Mouse (Mus musculus): ENCODE results near the gene Arhgef11.
"Not testable (repeated sequence)": the region's sequence is repeated elsewhere in the genome, so short reads cannot be mapped to it uniquely, and the experiment has no call there.

Gene Arhgef11

DNA sequence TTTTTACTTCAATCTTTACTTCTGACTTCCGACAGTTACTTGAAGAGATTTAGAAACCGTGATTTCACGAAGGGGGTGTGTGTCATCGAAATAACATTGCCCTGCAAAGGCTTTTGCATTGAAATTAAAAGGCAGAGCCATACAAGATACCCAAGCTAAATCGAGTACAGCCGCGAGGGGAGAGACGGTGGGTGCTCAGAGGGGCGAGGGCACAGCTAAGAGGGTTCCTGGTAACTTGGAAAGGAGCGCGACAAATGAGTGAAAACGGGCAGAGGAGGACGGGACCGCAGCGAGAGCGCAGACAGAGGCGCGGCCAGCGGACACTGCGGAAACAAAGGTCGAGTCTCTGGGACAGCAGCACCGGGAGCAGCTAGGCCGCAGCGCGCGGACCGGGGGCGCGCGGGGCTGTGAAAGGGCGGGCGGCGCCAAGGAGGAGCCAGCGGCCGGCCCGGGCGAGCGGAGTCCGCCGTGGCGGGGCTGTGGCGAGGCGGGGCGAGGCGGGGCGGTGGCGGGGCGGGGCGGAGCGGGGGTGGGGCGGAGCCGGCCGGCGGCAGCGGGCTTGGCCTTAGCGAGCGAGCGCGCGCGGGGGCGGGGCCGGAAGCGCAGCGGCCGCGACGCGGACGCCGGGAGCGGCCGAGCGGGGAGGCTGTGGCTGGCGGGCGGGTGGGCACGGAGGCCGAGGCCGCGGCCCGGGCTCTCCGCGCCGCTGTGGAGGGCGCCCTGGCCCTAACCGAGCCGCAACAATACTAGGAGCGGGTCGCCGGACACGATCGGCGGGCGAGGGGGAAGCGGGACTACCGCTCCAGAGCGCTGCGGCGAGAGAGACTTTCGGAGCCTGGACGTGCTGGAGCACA, at the start of gene Arhgef11:
Gene Arhgef11 (plus strand): TSS at position 603 of the 854 bp plus-strand sequence.
- peak; percentile 87 for DNase-seq

- DNase-seq, result no peak
Measured at GRCm38 (mm10) chr3:87568681-87569080, 48.7 kb upstream of the Arhgef11 start.

- DNase-seq, result no peak
Measured at GRCm38 (mm10) chr3:87575766-87576165, 41.6 kb upstream of the Arhgef11 start.

DNA sequence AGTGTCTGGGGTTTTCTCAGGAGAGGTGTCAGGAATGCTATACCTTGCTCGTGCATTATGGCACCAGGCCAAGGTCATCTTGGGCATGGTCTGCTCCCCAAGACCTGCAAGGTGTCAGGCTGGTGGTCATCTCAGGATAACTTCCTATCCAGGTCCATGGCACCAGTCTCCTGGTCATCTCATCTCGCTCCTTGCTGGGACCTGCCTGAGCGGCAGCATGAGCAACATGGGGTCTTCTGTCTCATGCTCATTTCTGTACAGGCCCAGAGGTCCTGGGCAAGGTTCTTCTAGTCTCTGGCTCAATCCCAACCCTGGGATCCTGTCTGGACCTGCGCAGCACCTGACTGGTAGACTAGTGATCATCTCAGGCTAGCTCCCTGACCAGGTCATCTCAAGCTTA, 35.1 kb upstream of the Arhgef11 start:
- DNase-seq, result no peak

GRCm38 (mm10) chr3:87593793-87594192, 23.6 kb upstream of the Arhgef11 start:
- DNase-seq, result no peak

DNA sequence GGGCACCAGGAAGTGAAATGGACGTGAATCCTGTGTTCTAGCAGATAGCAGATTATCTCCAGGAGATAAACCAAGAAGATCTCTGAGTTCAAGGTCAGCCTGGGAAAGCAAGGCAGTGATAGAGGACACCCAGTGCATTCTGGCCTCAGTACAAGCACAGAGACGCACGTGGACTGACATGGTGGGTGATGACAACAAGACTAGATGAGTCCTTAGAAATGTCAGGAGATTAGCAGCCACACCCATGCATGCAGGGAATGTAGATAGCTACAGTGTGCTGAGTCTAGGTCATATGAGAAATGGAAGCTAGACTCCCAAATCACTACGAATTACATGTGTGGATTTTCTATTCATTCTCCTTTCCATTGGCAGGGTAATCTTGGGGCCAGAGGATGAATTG, 22.0 kb upstream of the Arhgef11 start:
- not testable (repeated sequence) for DNase-seq

- DNase-seq, result not testable (repeated sequence)
Measured at GRCm38 (mm10) chr3:87601077-87601476, 16.3 kb upstream of the Arhgef11 start.

DNA sequence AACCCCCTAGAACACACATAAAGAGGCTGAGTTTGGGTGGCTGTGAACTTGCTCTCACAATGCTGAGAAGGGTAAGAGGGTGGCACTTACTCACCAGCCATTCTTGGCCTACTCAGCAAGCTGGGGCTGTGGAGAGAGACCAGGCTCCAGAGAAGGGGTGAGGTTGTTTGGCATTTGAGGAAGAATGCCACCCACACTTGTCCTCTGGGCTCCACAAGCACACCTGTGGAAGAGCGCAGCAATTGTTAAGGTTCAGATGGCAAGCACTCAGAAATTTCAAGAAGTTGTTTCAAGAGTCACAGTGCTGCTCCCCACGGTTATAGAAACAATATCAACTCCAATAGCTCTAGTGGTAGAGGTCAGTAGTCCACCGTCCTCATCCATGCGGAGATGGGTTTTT, 1.0 kb upstream of the Arhgef11 start:
- DNase-seq, result no peak

- no peak for DNase-seq
Measured at GRCm38 (mm10) chr3:87617811-87618130, 412 bp downstream of the Arhgef11 start.

DNA sequence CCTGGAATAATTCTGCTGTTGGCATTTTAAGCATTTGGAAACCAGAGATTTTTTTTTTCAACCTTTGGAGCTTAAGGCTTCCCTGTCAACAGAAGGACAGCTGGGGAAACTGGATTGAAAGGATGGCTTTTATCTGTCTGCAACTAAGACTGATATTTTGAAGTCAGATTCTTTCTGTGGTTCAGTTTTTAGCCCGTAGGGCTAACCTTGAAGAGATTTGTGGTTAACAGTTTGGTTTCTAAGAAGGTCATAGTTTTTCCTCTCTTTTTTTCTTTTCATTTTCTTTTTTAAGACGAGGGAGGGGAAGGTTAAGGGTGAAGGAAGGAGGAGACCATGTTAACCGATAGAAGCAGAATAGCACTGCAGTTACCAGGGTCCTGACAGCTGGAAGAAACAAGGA, 881 bp downstream of the Arhgef11 start:
- DNase-seq, result no peak

DNA sequence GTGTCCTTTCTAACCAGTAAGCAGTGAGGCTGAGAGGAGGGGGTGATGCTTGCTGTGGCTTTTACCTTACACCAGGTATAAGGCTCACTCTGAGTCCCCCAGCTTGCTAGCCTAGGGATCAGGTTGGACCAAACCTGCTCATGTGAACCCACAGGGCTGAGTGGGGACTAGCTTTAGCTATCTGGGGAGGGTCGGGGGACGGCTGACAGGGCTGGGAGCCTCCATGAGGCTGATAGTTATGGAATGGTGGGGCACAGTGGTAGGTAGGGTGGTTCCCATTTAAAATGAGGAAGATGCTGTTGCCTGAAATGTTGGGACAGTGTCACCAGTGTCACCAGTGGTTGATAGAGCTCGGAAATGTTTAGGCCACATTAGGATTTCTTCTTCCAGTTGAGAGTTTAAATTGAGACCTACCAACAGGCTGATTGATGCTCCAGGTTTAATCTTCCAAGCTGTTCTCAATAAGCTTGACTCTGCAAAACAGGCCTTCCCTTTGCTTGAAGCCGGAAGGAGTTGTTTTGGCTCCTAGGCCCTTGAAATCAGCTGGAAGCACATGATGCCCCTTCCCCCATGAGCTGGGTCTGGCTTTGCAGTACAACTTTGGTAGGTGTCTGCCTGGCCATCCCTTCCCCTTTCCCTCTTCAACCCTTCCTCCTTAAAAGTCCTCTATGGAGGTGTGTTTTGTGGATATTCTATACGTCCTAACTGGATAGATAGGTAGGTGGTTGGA, 1.8 kb downstream of the Arhgef11 start:
- no peak for DNase-seq

DNA sequence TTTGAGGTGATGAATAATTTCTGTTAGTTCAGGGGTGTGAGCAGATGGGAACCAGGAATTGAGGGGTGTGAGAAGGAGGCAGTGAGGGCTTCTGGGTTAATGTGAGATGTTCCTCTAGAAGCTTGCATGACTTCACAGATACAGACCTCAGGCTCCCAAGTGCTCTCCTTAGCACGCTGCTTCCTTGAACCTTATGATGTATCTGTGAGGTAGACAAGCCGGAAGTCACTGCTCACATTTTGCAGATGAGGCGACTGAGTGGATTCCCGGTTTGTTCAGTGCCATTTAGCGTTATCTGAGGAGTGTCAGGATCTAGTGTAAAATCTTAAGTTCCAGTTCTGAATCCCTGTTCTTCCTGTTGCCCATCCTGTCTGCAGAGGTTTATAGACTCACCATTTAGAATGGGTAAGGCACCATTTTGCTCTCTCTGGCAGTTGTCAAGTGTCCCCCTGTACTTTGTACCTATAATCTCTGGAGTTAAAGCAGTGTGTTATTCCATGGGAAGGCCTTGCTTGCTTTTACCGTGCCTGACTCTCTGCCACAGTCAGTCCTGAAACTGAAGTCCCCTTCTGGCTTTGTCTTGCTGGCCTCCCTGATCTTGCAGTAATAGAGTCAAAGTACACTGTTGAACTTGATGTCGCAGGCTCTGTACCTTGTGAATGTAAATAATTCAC, 3.0 kb downstream of the Arhgef11 start:
- no peak for DNase-seq

DNA sequence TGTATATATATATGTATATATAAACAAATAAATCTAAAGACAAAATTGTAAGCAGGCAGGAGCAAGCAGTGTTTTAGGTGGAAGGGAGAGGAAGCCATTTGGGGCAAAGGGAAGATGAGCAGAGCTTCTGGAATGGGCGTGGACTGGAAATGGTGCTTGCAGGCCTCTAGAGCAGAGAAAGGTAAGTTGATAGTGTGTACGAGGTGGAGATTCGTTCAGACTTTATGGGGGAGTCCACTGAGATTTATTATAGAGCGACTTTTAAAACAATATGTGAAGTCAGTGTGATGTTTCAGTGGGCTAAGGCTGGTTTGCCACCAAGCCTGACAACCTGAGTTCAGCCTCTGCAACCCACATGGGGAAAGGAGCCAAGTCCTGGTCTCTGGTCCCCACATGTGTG, 7.5 kb downstream of the Arhgef11 start:
- no peak for DNase-seq

GRCm38 (mm10) chr3:87630899-87631298, 13.5 kb downstream of the Arhgef11 start:
- peak; percentile 32 for DNase-seq

- DNase-seq, result no peak
Measured at GRCm38 (mm10) chr3:87631408-87631807, 14.0 kb downstream of the Arhgef11 start.

- DNase-seq, result no peak
Measured at GRCm38 (mm10) chr3:87635514-87635913, 18.2 kb downstream of the Arhgef11 start.

- no peak for DNase-seq
Measured at GRCm38 (mm10) chr3:87643453-87643852, 26.1 kb downstream of the Arhgef11 start.

- DNase-seq, result no peak
Measured at GRCm38 (mm10) chr3:87646174-87646573, 28.8 kb downstream of the Arhgef11 start.

- no peak for DNase-seq
Measured at GRCm38 (mm10) chr3:87649063-87649462, 31.7 kb downstream of the Arhgef11 start.

- DNase-seq, result no peak
Measured at GRCm38 (mm10) chr3:87658348-87658747, 41.0 kb downstream of the Arhgef11 start.

DNA sequence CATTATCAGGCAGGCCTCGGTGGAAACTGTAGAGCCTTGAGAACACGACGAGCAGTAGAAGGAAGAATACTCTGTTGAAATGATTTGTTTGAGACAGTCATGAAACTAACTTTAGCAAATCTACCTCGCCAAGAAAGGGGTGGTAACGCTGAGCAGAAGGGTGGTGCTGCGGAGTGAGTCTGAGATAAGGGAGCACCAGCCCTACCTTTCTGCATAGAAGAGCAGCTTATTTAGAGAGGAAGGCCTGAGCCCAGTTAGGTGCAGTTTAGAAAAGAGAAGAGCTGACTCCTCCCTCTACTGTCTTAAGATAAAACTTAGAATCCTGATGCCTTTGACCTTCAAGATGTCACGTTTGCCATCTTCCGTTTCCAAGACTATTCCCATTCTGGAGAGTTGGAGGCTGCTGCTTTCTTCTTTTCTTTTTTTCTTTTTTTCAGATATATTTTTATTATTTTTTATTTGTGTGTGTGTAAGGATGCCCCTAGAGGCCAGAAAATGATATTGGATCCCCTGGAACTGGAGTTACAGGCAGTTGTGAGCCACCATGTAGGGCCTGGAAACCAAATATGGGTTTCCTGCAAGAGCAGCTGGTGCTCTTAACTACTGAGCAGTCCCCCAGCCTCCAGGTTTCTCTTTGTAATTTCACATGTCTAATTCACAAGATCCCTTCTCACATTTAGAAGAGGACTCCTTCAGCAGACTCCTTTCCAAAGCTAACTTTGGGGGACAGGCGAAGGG, 42.5 kb downstream of the Arhgef11 start:
- no peak for DNase-seq

DNA sequence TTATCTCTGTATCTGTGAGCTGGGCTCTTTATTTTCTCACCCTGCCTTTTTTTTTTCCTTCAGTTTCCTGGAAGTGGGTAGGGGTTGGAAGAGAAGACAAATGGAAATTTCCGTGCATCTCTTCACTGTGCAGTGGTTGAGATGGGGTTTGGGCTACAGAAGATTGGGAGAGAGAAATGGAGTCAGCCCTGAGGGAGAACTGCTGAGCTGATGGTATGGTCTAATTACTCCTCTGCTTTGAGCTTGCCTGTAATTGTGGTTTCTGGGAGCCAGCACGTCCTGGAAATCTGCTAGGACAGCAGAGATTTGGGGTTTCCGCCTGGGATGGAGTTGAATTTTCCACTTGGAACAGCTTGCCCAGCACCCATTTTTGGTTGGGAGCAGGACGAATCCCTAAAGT, 43.1 kb downstream of the Arhgef11 start:
- no peak for DNase-seq

- DNase-seq, result no peak
Measured at GRCm38 (mm10) chr3:87661291-87661690, 43.9 kb downstream of the Arhgef11 start.
